Mouse (Mus musculus) testis, adult 2 months (tissue): ENCODE data around the gene Bphl. TPM values are rescaled to one million over a fixed set of nuclear protein-coding genes. Genes with fewer than 3 reads are reported as not detected.

Source experiments
- H3K27ac ChIP-seq: fragments of 200-500 bp; 2 replicates; pipeline ENCODE4 v1.5.1; 2012; ENCODE audit warnings: low read depth, low read length; ENCODE audit not compliant: control insufficient read depth, insufficient read depth
- H3K27me3 ChIP-seq: fragments of 200-500 bp; 2 replicates; pipeline ENCODE4 v1.6.1; 2012; ENCODE audit warnings: mild to moderate bottlenecking, low read length, moderate library complexity; ENCODE audit not compliant: control insufficient read depth, insufficient read depth
- H3K36me3 ChIP-seq: fragments of 200-500 bp; 2 replicates; pipeline ENCODE4 v1.6.1; 2012; ENCODE audit warnings: mild to moderate bottlenecking, low read length; ENCODE audit not compliant: control insufficient read depth, insufficient read depth
- H3K4me1 ChIP-seq: fragments of 200-500 bp; 2 replicates; pipeline ENCODE4 v1.6.1; 2012; ENCODE audit warnings: low read length; ENCODE audit not compliant: control insufficient read depth, insufficient read depth
- H3K4me3 ChIP-seq: fragments of 200-500 bp; 2 replicates; pipeline ENCODE4 v1.5.1; 2012; ENCODE audit warnings: low read depth, mild to moderate bottlenecking, low read length, moderate library complexity, mixed read lengths; ENCODE audit not compliant: control insufficient read depth
- CTCF ChIP-seq: fragments of 200-500 bp; IDR thresholded peaks from 2 replicates; pipeline ENCODE4 v1.5.1; 2012; ENCODE audit warnings: low read depth, mild to moderate bottlenecking, inconsistent platforms, low read length, moderate library complexity; ENCODE audit not compliant: control insufficient read depth, insufficient read depth, insufficient replicate concordance
- POLR2A ChIP-seq: fragments of 200-500 bp; IDR thresholded peaks from 2 replicates; pipeline ENCODE4 v1.6.1; 2012; ENCODE audit warnings: low read depth, mild to moderate bottlenecking, inconsistent platforms, low read length, moderate library complexity; ENCODE audit not compliant: control insufficient read depth
- polyA plus RNA-seq: library from polyadenylated mRNA; depleted of rRNA; stranded (reverse); fragments of >200 nt; gene quantifications from 2 replicates; pipeline ENCODE4 v1.2.3, GENCODE M21; 2012

Gene Bphl
- polyA plus RNA-seq, 1 experiment, result 12.3 TPM

DNA sequence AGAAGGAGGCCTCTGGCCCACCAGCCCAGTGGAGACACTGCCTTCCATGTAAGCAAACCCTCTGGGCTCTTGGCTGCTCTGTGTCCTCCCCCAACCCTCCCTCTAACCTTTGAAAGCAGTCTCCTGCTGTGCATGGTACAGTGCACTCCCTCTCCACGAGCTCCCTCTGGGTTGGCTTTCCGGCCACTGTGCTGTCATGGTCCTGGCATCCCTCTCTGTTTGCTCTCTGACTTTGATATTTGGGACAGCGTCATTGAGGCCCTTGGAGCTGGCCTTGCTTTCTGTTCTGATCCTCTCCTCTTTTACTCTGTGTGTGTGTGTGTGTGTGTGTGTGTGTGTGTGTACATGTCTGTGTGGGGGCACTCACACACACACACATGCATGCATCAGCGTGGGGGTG lies 17.0 kb downstream of the Bphl start:
- no peak for TF ChIP-seq CTCF
- TF ChIP-seq POLR2A, result no peak
- no peak overlapping the region for H3K27ac ChIP-seq
- no peaks in the 10 kb centered on the region for H3K27me3 ChIP-seq
- no peaks in the 10 kb centered on the region for H3K36me3 ChIP-seq
- no peaks in the 10 kb centered on the region for H3K4me1 ChIP-seq
- no peak overlapping the region for H3K4me3 ChIP-seq

DNA sequence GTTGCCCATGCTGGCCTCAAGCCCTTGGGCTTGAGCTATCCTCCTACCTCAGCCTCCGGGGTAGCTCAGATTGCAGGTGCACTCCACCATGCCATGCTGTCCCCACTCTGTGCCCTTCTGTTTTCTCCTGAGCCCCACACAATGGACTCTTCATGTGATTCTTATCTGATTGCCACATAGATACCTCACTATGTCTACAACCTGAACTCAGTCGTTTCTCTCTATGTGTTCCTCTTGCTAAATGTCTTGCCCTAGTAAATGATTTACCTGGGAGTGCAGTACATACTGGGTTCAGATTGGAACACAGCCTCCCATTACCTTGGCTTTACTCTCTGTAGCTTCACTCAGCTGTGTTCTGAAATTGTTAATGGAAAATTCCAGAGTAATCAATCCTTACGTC lies 17.6 kb downstream of the Bphl start:
- no peaks in the 10 kb centered on the region for H3K36me3 ChIP-seq
- H3K4me1 ChIP-seq, result peaks cover under 1% of the 10 kb centered on the region; the same call in 1 of the 2 replicates
- H3K4me3 ChIP-seq, result no peak overlapping the region
- H3K27me3 ChIP-seq, result no peaks in the 10 kb centered on the region
- TF ChIP-seq CTCF (no peak), POLR2A (no peak)
- no peak overlapping the region for H3K27ac ChIP-seq

DNA sequence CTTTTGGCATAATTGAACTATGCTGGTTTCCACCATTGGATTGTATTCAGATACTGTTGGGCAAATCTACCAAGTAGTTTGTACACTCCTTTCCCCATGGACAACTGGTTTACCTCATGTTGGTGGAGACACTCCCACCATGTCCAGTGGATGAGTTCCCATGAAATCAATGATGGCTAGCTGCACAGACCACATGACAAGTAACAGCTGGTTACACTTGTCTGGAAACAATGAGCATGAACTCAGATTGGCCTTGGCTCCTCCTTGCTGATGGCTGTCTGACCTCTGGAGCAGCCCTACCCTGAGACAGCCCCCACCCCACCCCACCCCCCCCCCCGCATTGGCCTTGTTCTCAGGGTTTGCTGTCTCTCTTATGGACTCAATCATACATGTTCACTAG lies 19.9 kb downstream of the Bphl start:
- H3K4me3 ChIP-seq, result no peak overlapping the region
- no peak for TF ChIP-seq CTCF
- no peak for TF ChIP-seq POLR2A
- H3K27me3 ChIP-seq, result no peaks in the 10 kb centered on the region
- H3K4me1 ChIP-seq, result peaks cover 2% of the 10 kb centered on the region; the same call in 1 of the 2 replicates
- H3K36me3 ChIP-seq, result no peaks in the 10 kb centered on the region
- no peak overlapping the region for H3K27ac ChIP-seq

DNA sequence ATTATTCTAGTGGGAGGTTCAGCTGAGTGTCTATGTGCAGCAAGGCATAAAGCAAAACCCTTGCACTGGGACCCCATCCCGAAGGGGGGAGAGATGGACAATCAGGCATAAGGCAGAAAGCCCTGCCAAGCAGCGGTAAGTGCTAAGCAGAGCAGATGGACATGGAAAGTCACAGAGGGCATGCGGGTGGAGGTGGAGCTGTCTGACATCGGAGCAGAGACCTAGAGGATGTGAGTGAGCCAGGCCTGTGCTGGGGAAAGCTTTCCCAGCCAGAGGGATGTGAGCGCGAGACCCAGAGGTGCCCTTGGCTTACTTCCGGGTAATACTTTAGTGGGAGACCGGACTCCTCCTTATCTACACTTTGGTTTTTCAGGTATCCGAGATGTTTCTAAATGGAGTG lies 22.7 kb downstream of the Bphl start:
- TF ChIP-seq CTCF (no peak), POLR2A (no peak)
- Histone ChIP-seq H3K27me3 (no peaks in the 10 kb centered on the region), H3K36me3 (no peaks in the 10 kb centered on the region), H3K4me1 (peaks cover 2% of the 10 kb centered on the region; the same call in 1 of the 2 replicates), H3K4me3 (no peak overlapping the region), H3K27ac (no peak overlapping the region)

DNA sequence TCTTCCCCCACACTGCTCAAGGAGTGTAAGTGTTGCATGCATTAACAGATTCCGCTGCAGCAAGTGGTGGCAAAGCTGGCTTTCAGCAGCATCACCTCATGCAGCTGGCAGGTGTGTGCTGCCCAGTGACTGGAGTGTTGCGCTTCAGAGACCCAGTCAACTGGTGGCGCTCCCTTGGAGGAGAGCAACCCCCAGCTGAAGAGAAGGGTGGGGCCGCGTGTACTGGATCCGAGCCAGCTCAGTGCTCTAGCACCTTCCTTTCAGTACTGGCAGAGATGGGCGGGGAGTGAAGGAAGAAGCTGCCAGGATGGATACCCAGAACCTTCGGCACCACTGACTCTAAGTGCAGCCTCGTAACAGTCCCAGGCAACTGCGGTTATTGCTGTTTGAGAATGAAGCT lies 25.1 kb downstream of the Bphl start:
- no peaks in the 10 kb centered on the region for H3K36me3 ChIP-seq
- no peak overlapping the region for H3K27ac ChIP-seq
- peaks cover 2% of the 10 kb centered on the region; the same call in 1 of the 2 replicates for H3K4me1 ChIP-seq
- no peak overlapping the region for H3K4me3 ChIP-seq
- TF ChIP-seq POLR2A, result no peak
- TF ChIP-seq CTCF, result no peak
- H3K27me3 ChIP-seq, result no peaks in the 10 kb centered on the region

DNA sequence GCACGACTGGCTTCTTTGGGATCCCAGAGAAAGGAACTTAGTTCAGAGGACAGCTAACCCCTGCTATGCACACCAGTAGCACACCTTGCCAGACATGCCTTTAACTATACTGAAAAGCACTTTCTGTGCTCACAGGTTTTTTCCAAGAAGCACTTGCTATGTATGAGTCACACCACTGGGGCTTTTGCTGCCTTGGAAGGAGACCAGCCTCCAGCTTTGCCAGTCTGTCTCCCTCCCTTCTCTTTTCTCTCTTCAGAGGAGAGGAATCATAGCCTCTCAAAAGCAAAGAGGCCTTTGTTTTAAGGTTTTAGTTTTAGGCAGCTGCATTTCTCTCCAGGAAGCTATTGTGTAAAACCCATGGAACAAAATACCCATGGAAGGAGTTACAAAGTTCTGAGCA lies 29.0 kb downstream of the Bphl start:
- H3K4me1 ChIP-seq, result no peaks in the 10 kb centered on the region

DNA sequence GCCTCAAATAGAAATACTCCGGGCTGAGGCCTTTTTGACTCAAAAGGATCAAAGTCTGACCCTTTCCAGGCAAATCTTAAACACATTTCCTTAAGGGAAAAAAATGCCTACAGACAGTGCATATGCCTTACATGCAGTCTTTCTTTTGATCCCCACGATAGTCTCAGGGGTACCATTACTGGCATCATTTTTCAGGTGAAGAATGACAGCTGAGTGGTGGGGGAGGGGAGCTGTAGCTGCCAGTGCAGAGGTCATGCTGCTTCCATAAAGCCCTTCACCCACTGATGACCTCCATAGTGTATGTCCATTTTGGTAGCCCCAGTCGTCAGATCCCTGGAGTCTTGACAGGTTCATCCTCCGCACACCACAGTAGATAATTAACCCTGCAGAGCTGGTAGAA lies 32.9 kb downstream of the Bphl start:
- TF ChIP-seq CTCF (no peak), POLR2A (no peak)
- Histone ChIP-seq H3K36me3 (no peaks in the 10 kb centered on the region), H3K27ac (no peak overlapping the region), H3K4me3 (no peak overlapping the region), H3K4me1 (no peaks in the 10 kb centered on the region), H3K27me3 (no peaks in the 10 kb centered on the region)

More for the DNA sequence above, 29.0 kb downstream of the Bphl start:
- H3K27me3 ChIP-seq, result no peaks in the 10 kb centered on the region
- no peaks in the 10 kb centered on the region for H3K36me3 ChIP-seq
- no peak overlapping the region for H3K4me3 ChIP-seq
- no peak overlapping the region for H3K27ac ChIP-seq
- TF ChIP-seq CTCF, result no peak
- no peak for TF ChIP-seq POLR2A

DNA sequence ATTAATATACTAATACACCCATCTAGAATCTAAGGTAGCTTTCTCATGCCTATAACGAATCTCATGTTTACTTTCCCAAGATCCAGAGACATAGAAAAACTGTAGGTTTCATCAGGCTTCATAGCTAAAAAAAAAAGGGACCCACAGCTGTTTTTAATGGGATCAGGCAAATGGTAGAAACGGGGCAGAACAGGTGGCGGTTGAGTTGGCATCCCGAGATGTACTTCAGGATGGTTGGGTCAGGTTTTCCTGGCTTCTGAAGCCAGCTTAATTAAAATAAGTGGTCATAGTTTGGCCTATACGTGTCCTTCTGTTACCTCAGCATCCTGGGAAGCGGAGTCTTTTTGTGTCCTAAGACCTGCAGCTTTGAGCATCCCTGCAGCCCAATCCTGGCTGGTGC lies 34.4 kb downstream of the Bphl start:
- H3K36me3 ChIP-seq, result no peaks in the 10 kb centered on the region
- no peak overlapping the region for H3K27ac ChIP-seq
- H3K4me3 ChIP-seq, result no peak overlapping the region
- TF ChIP-seq POLR2A (no peak), CTCF (no peak)
- H3K27me3 ChIP-seq, result no peaks in the 10 kb centered on the region
- H3K4me1 ChIP-seq, result peaks cover 5% of the 10 kb centered on the region
